Mouse (Mus musculus): ENCODE measurements at regions not wholly inside any gene's neighbourhood (a gene's known extent, or its start where the extent isn't known, plus 50 kb on each side); places are given as distances from the start of the nearest gene placed in this dataset.

GRCm38 (mm10) chr11:34888374-34889136 is 55.1 kb upstream of the Spdl1 start:
- H3K36me3 ChIP-seq (ENCODE audit: control insufficient read depth, insufficient read depth), result no peaks in the 10 kb centered on the region
- no peak overlapping the region for H3K27ac ChIP-seq (ENCODE audit: low read length)
- WGBS (ENCODE audit: insufficient replicate concordance), result 56% methylated on average over 7 of the region's 7 CpGs
- no peaks in the 10 kb centered on the region for H3K4me1 ChIP-seq (ENCODE audit: control insufficient read depth, low read depth, low read length)
- H3K4me3 ChIP-seq (ENCODE audit: low read depth, low read length), result no peak overlapping the region
- H3K9ac ChIP-seq (ENCODE audit: low read depth, low read length), result no peak overlapping the region
- no peaks in the 10 kb centered on the region for H3K9me3 ChIP-seq (replicated peaks; ENCODE audit: control insufficient read depth, low read length)
- no peaks in the 10 kb centered on the region for H3K27me3 ChIP-seq (ENCODE audit: control insufficient read depth, insufficient read depth, low read depth, low read length)
- ATAC-seq (ENCODE audit: low read depth), result no peak
- H3K4me2 ChIP-seq (ENCODE audit: low read depth, low read length), result no peak overlapping the region

GRCm38 (mm10) chr11:34887587-34887986 is 54.1 kb upstream of the Spdl1 start:
- H3K4me1 ChIP-seq (ENCODE audit: control insufficient read depth, low read depth, low read length), result no peaks in the 10 kb centered on the region
- ATAC-seq (ENCODE audit: low read depth), result no peak
- no peak overlapping the region for H3K9ac ChIP-seq (ENCODE audit: low read depth, low read length)
- H3K27ac ChIP-seq (ENCODE audit: low read length), result no peak overlapping the region
- no peak overlapping the region for H3K4me2 ChIP-seq (ENCODE audit: low read depth, low read length)
- H3K9me3 ChIP-seq (replicated peaks; ENCODE audit: control insufficient read depth, low read length), result no peaks in the 10 kb centered on the region
- H3K27me3 ChIP-seq (ENCODE audit: control insufficient read depth, insufficient read depth, low read depth, low read length), result no peaks in the 10 kb centered on the region
- H3K4me3 ChIP-seq (ENCODE audit: low read depth, low read length), result no peak overlapping the region
- WGBS (ENCODE audit: insufficient replicate concordance), result 57% methylated on average over 3 of the region's 3 CpGs
- no peaks in the 10 kb centered on the region for H3K36me3 ChIP-seq (ENCODE audit: control insufficient read depth, insufficient read depth)

All from liver, embryonic 16.5 days (tissue).